Mouse (Mus musculus): ENCODE measurements around the gene Rsu1. TPM values are rescaled to one million over a fixed set of nuclear protein-coding genes. Genes with fewer than 3 reads are reported as not detected.

Rsu1 gene
- polyA plus RNA-seq, 1 experiment from 2014 or later: 58.7 TPM

DNA sequence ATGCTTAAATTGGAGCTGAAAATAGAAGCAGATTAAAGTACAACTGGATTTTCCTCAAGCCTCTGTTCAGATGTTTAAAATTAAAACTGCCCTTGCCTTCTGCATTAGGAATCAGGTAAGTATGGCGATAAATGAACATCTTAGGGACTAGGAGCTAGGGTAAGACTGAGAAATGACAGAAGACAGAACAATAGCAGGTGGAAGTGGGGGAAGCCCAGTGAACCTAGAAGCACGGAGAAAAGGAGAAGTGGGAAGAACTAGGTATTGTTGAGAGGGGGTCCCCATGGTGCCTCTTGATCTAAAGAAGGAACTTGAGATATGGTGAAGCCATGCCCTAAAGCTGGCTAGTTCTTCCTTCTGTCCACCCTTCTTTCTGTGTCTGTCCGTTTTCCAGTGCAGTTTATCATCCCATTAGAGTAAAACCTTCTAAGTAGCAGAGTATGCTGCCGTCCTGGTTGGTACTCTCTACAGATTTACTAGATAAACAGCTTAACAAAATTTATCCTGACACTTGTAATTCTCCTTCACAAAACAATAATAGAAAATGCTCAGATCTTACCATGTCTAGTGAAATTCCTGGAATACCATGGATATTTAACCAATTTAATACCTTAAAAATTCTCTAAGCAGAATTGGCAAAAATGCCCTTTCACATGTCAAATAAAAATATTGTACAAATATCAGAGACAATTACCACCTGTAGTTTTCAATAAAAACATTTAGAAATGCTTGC is 101.9 kb downstream of the Rsu1 start:
- 74% methylated on average over 4 of the region's 4 CpGs for WGBS

DNA sequence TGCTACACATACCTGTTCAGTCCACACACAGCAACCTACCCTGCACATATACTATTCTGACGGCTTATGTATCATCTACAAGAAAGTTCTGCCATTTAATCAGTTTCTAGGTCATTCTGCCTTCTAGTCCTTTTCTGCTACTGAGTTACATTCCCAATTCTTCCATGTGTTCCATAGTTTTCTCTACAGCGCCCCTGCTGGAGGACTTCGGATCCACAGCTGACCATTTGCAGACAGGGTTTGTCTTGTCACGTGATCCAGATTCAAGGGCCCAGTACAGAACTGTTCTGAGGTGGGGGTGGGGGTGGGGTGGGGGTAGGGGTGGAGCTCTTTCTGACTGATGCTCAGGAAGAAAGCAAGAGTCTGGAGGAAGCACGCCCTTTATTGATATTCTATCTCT is 102.5 kb downstream of the Rsu1 start:
- ATAC-seq (ENCODE audit: low FRiP score, low TSS enrichment): no peak
- H3K4me2 ChIP-seq (ENCODE audit: low read length): no peak overlapping the region
- no peak overlapping the region for H3K4me3 ChIP-seq (replicated peaks; ENCODE audit: low read depth, low read length)
- H3K27ac ChIP-seq (replicated peaks; ENCODE audit: low read depth, low read length): no peak overlapping the region
- H3K9me3 ChIP-seq (ENCODE audit: control insufficient read depth, low read length): no peaks in the 10 kb centered on the region
- 40% methylated on average over 5 of the region's 5 CpGs for WGBS
- peak; percentile 44 for DNase-seq
- no peaks in the 10 kb centered on the region for H3K4me1 ChIP-seq (ENCODE audit: control insufficient read depth, insufficient read depth, low read length)
- H3K27me3 ChIP-seq (ENCODE audit: control insufficient read depth, insufficient read depth, low read length): peaks cover under 1% of the 10 kb centered on the region; the same call in 1 of the 2 replicates
- no peak overlapping the region for H3K9ac ChIP-seq (replicated peaks; ENCODE audit: low read length)
- H3K36me3 ChIP-seq (ENCODE audit: control insufficient read depth, insufficient read depth, low read length): no peaks in the 10 kb centered on the region

More for the DNA sequence above, 101.9 kb downstream of the Rsu1 start:
- Histone ChIP-seq H3K27me3 (ENCODE audit: control insufficient read depth, insufficient read depth, low read length) (peaks cover 3% of the 10 kb centered on the region; the same call in 1 of the 2 replicates), H3K27ac (replicated peaks; ENCODE audit: low read depth, low read length) (no peak overlapping the region), H3K4me3 (replicated peaks; ENCODE audit: low read depth, low read length) (no peak overlapping the region), H3K4me2 (ENCODE audit: low read length) (no peak overlapping the region), H3K9me3 (ENCODE audit: control insufficient read depth, low read length) (no peaks in the 10 kb centered on the region), H3K4me1 (ENCODE audit: control insufficient read depth, insufficient read depth, low read length) (peaks cover 1% of the 10 kb centered on the region; the same call in 1 of the 2 replicates), H3K36me3 (ENCODE audit: control insufficient read depth, insufficient read depth, low read length) (no peaks in the 10 kb centered on the region), H3K9ac (replicated peaks; ENCODE audit: low read length) (no peak overlapping the region)
- DNase-seq: no peak
- ATAC-seq (ENCODE audit: low FRiP score, low TSS enrichment): no peak

DNA sequence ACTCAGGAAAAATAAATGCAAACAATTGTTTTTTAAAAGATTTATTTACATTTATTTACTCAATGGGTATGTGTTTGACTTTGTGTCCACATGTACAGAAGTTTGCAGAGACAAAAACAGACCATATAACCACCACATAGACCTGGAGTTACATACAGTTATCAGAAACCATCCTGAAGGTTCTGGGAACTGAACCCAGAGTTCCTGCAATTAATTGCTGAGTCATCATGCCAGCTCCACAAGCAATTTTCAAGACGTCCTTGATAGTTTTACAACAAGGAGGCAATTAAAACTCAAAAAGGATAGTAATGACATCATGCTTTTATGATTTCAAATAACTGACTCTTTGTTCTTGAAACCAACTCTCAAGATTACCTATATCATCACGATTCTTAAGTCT is 109.5 kb downstream of the Rsu1 start:
- Histone ChIP-seq H3K4me2 (ENCODE audit: low read length) (no peak overlapping the region), H3K9me3 (ENCODE audit: control insufficient read depth, low read length) (no peaks in the 10 kb centered on the region), H3K36me3 (ENCODE audit: control insufficient read depth, insufficient read depth, low read length) (no peaks in the 10 kb centered on the region), H3K27me3 (ENCODE audit: control insufficient read depth, insufficient read depth, low read length) (no peaks in the 10 kb centered on the region), H3K9ac (replicated peaks; ENCODE audit: low read length) (no peak overlapping the region), H3K4me3 (replicated peaks; ENCODE audit: low read depth, low read length) (no peak overlapping the region), H3K4me1 (ENCODE audit: control insufficient read depth, insufficient read depth, low read length) (no peaks in the 10 kb centered on the region), H3K27ac (replicated peaks; ENCODE audit: low read depth, low read length) (no peak overlapping the region)
- ATAC-seq (ENCODE audit: low FRiP score, low TSS enrichment) (no peak), DNase-seq (no peak)
- 89% methylated on average over 2 of the region's 2 CpGs for WGBS

- Histone ChIP-seq H3K4me2 (ENCODE audit: low read length) (no peak overlapping the region), H3K4me3 (replicated peaks; ENCODE audit: low read depth, low read length) (no peak overlapping the region), H3K27me3 (ENCODE audit: control insufficient read depth, insufficient read depth, low read length) (no peaks in the 10 kb centered on the region), H3K9ac (replicated peaks; ENCODE audit: low read length) (no peak overlapping the region), H3K27ac (replicated peaks; ENCODE audit: low read depth, low read length) (no peak overlapping the region), H3K36me3 (ENCODE audit: control insufficient read depth, insufficient read depth, low read length) (no peaks in the 10 kb centered on the region), H3K4me1 (ENCODE audit: control insufficient read depth, insufficient read depth, low read length) (no peaks in the 10 kb centered on the region), H3K9me3 (ENCODE audit: control insufficient read depth, low read length) (no peaks in the 10 kb centered on the region)
- ATAC-seq (ENCODE audit: low FRiP score, low TSS enrichment): no peak
- DNase-seq: no peak
- WGBS: 85% methylated on average over 6 of the region's 6 CpGs
Observed at GRCm38 (mm10) chr2:13145245-13145644, 126.0 kb downstream of the Rsu1 start.

- H3K27me3 ChIP-seq (ENCODE audit: control insufficient read depth, insufficient read depth, low read length): no peaks in the 10 kb centered on the region
- ATAC-seq (ENCODE audit: low FRiP score, low TSS enrichment) (no peak), DNase-seq (no peak)
- H3K9me3 ChIP-seq (ENCODE audit: control insufficient read depth, low read length): no peaks in the 10 kb centered on the region
- H3K4me2 ChIP-seq (ENCODE audit: low read length): no peak overlapping the region
- H3K9ac ChIP-seq (replicated peaks; ENCODE audit: low read length): no peak overlapping the region
- WGBS: 86% methylated on average over 2 of the region's 2 CpGs
- H3K36me3 ChIP-seq (ENCODE audit: control insufficient read depth, insufficient read depth, low read length): no peaks in the 10 kb centered on the region
- no peak overlapping the region for H3K4me3 ChIP-seq (replicated peaks; ENCODE audit: low read depth, low read length)
- H3K27ac ChIP-seq (replicated peaks; ENCODE audit: low read depth, low read length): no peak overlapping the region
- peaks cover 3% of the 10 kb centered on the region; the same call in 1 of the 2 replicates for H3K4me1 ChIP-seq (ENCODE audit: control insufficient read depth, insufficient read depth, low read length)
Observed at GRCm38 (mm10) chr2:13134890-13135289, 136.3 kb downstream of the Rsu1 start.

- Histone ChIP-seq H3K27ac (replicated peaks; ENCODE audit: low read depth, low read length) (no peak overlapping the region), H3K9me3 (ENCODE audit: control insufficient read depth, low read length) (no peaks in the 10 kb centered on the region), H3K4me1 (ENCODE audit: control insufficient read depth, insufficient read depth, low read length) (peaks cover 5% of the 10 kb centered on the region; the same call in 1 of the 2 replicates), H3K4me3 (replicated peaks; ENCODE audit: low read depth, low read length) (no peak overlapping the region), H3K9ac (replicated peaks; ENCODE audit: low read length) (no peak overlapping the region), H3K36me3 (ENCODE audit: control insufficient read depth, insufficient read depth, low read length) (no peaks in the 10 kb centered on the region), H3K27me3 (ENCODE audit: control insufficient read depth, insufficient read depth, low read length) (no peaks in the 10 kb centered on the region), H3K4me2 (ENCODE audit: low read length) (no peak overlapping the region)
- DNase-seq (no peak), ATAC-seq (ENCODE audit: low FRiP score, low TSS enrichment) (no peak)
- WGBS: 90% methylated on average over 8 of the region's 8 CpGs
Observed at GRCm38 (mm10) chr2:13132841-13133240, 138.4 kb downstream of the Rsu1 start.

- ATAC-seq (ENCODE audit: low FRiP score, low TSS enrichment) (no peak), DNase-seq (no peak)
- Histone ChIP-seq H3K27me3 (ENCODE audit: control insufficient read depth, insufficient read depth, low read length) (no peaks in the 10 kb centered on the region), H3K4me2 (ENCODE audit: low read length) (no peak overlapping the region), H3K9ac (replicated peaks; ENCODE audit: low read length) (no peak overlapping the region), H3K27ac (replicated peaks; ENCODE audit: low read depth, low read length) (no peak overlapping the region), H3K36me3 (ENCODE audit: control insufficient read depth, insufficient read depth, low read length) (no peaks in the 10 kb centered on the region), H3K4me3 (replicated peaks; ENCODE audit: low read depth, low read length) (no peak overlapping the region), H3K9me3 (ENCODE audit: control insufficient read depth, low read length) (no peaks in the 10 kb centered on the region), H3K4me1 (ENCODE audit: control insufficient read depth, insufficient read depth, low read length) (peaks cover 5% of the 10 kb centered on the region; the same call in 1 of the 2 replicates)
- 76% methylated on average over 8 of the region's 8 CpGs for WGBS
Observed at GRCm38 (mm10) chr2:13132406-13132805, 138.8 kb downstream of the Rsu1 start.

- peak; percentile 47 for ATAC-seq (ENCODE audit: low FRiP score, low TSS enrichment)
- H3K9me3 ChIP-seq (ENCODE audit: control insufficient read depth, low read length): no peaks in the 10 kb centered on the region
- 0 out of 2 replicates have a peak overlapping the region, but pooled peaks have one; percentile 18 for H3K9ac ChIP-seq (replicated peaks; ENCODE audit: low read length)
- WGBS: 30% methylated on average over 10 of the region's 10 CpGs
- peak overlapping the region; percentile 46 for H3K4me2 ChIP-seq (ENCODE audit: low read length)
- peaks cover 5% of the 10 kb centered on the region; the same call in 1 of the 2 replicates for H3K4me1 ChIP-seq (ENCODE audit: control insufficient read depth, insufficient read depth, low read length)
- H3K27me3 ChIP-seq (ENCODE audit: control insufficient read depth, insufficient read depth, low read length): no peaks in the 10 kb centered on the region
- no peak overlapping the region for H3K4me3 ChIP-seq (replicated peaks; ENCODE audit: low read depth, low read length)
- no peaks in the 10 kb centered on the region for H3K36me3 ChIP-seq (ENCODE audit: control insufficient read depth, insufficient read depth, low read length)
- H3K27ac ChIP-seq (replicated peaks; ENCODE audit: low read depth, low read length): no peak overlapping the region
- peak; percentile 26 for DNase-seq
Observed at GRCm38 (mm10) chr2:13129859-13130258, 141.4 kb downstream of the Rsu1 start.

GRCm38 (mm10) chr2:13129337-13129736 is 141.9 kb downstream of the Rsu1 start:
- Histone ChIP-seq H3K36me3 (ENCODE audit: control insufficient read depth, insufficient read depth, low read length) (no peaks in the 10 kb centered on the region), H3K9ac (replicated peaks; ENCODE audit: low read length) (no peak overlapping the region; the same call in 1 of the 2 replicates), H3K4me2 (ENCODE audit: low read length) (peak overlapping the region; percentile 46), H3K27ac (replicated peaks; ENCODE audit: low read depth, low read length) (peak overlapping the region; percentile 27; the same call in 1 of the 2 replicates), H3K9me3 (ENCODE audit: control insufficient read depth, low read length) (no peaks in the 10 kb centered on the region), H3K4me1 (ENCODE audit: control insufficient read depth, insufficient read depth, low read length) (peaks cover 5% of the 10 kb centered on the region; the same call in 1 of the 2 replicates), H3K4me3 (replicated peaks; ENCODE audit: low read depth, low read length) (no peak overlapping the region; the same call in 1 of the 2 replicates), H3K27me3 (ENCODE audit: control insufficient read depth, insufficient read depth, low read length) (no peaks in the 10 kb centered on the region)
- peak; percentile 57 for DNase-seq
- peak; percentile 46; the same call in 1 of the 2 replicates for ATAC-seq (ENCODE audit: low FRiP score, low TSS enrichment)
- WGBS: 32% methylated on average over 10 of the region's 10 CpGs

All from midbrain, embryonic 14.5 days (tissue).